ENCODE assay signal across 8 mouse cellular contexts in the genomic region with DNA sequence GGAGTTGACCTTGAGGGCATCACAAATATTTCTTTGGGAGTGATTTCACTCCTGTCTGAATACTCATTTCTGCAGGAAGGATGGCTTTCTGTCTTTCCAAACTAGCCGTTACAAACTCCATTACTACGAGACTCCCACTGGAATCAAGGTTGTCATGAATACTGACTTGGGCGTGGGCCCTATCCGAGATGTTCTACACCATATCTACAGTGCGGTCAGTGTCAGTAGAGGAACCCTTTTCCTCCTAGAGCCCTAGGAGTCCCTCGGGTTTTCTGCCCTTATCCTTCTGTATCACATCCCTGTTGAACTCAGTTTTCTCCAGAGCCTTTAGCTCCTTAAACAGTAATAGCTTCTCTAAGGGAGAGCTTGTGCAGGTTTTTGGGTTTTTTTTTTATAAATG. TPM values are rescaled to one million over a fixed set of nuclear protein-coding genes. Genes with fewer than 3 reads are reported as not detected.
DNase-seq lines count a peak whose midpoint lies in the region; ATAC-seq and TF ChIP-seq lines count a peak whose summit lies in the region.

No protein-coding gene starts in this region.

- H3K4me2 ChIP-seq in kidney, embryonic 16.5 days (replicated peaks; ENCODE audit: low read depth, low read length) = peak overlapping the region; percentile 94
- peak overlapping the region; percentile 83 for H3K4me2 ChIP-seq in embryonic facial prominence, embryonic 13.5 days
- H3K4me2 ChIP-seq in intestine, embryonic 15.5 days (replicated peaks) = peak overlapping the region; percentile 74
- H3K4me2 ChIP-seq in myocyte (ENCODE audit: low read depth) = peak overlapping the region; percentile 85

- peak overlapping the region; percentile 10 for H3ac ChIP-seq in myocyte (ENCODE audit: control insufficient read depth, insufficient read length)

- 74% methylated on average over 6 of the region's 6 CpGs for WGBS in kidney, embryonic 16.5 days
- WGBS in kidney, adult 2 months = 79% methylated on average over 6 of the region's 6 CpGs
- WGBS in embryonic facial prominence, embryonic 13.5 days = 77% methylated on average over 6 of the region's 6 CpGs
- 82% methylated on average over 6 of the region's 6 CpGs for WGBS in intestine, embryonic 15.5 days

- peak overlapping the region; percentile 76 for H3K4me3 ChIP-seq in kidney, embryonic 16.5 days (ENCODE audit: low read length)
- H3K4me3 ChIP-seq in kidney, adult 2 months (ENCODE audit: insufficient read depth, low read depth, low read length) = no peak overlapping the region
- H3K4me3 ChIP-seq in embryonic facial prominence, embryonic 13.5 days = peak overlapping the region; percentile 57
- H3K4me3 ChIP-seq in intestine, embryonic 15.5 days (replicated peaks) = peak overlapping the region; percentile 58
- H3K4me3 ChIP-seq in myocyte = peak overlapping the region; percentile 56

- H3K27me3 ChIP-seq in kidney, embryonic 16.5 days (ENCODE audit: insufficient read depth, low read length) = peaks cover 6% of the 10 kb centered on the region; the same call in 1 of the 2 replicates
- H3K27me3 ChIP-seq in kidney, adult 2 months (replicated peaks; ENCODE audit: control insufficient read depth, insufficient read depth, low read length) = no peaks in the 10 kb centered on the region
- H3K27me3 ChIP-seq in embryonic facial prominence, embryonic 13.5 days = peaks cover 32% of the 10 kb centered on the region
- H3K27me3 ChIP-seq in intestine, embryonic 15.5 days (replicated peaks) = peaks cover 5% of the 10 kb centered on the region; the same call in 1 of the 2 replicates
- no peaks in the 10 kb centered on the region for H3K27me3 ChIP-seq in myocyte (ENCODE audit: control insufficient read depth, insufficient read depth, insufficient read length)

- no peak for DNase-seq in kidney, adult 2 months
- no peak for DNase-seq in urinary bladder, postnatal 10 days (ENCODE audit: low spot score)
- no peak for DNase-seq in cerebellum, postnatal 14 days
- no peak for DNase-seq in lung, postnatal 10 days

- H3K9me3 ChIP-seq in kidney, embryonic 16.5 days (ENCODE audit: low read length) = no peaks in the 10 kb centered on the region
- H3K9me3 ChIP-seq in embryonic facial prominence, embryonic 13.5 days = no peaks in the 10 kb centered on the region
- no peaks in the 10 kb centered on the region for H3K9me3 ChIP-seq in intestine, embryonic 15.5 days

- peaks cover 40% of the 10 kb centered on the region for H3K4me1 ChIP-seq in kidney, embryonic 16.5 days (ENCODE audit: insufficient read depth, low read length)
- H3K4me1 ChIP-seq in kidney, adult 2 months (ENCODE audit: control insufficient read depth, insufficient read depth, low read length) = peaks cover 10% of the 10 kb centered on the region; the same call in 1 of the 2 replicates
- peaks cover 42% of the 10 kb centered on the region for H3K4me1 ChIP-seq in embryonic facial prominence, embryonic 13.5 days
- peaks cover 33% of the 10 kb centered on the region for H3K4me1 ChIP-seq in intestine, embryonic 15.5 days (replicated peaks)

- H3K9ac ChIP-seq in kidney, embryonic 16.5 days (replicated peaks; ENCODE audit: low read length) = peak overlapping the region; percentile 80
- peak overlapping the region; percentile 75 for H3K9ac ChIP-seq in embryonic facial prominence, embryonic 13.5 days
- H3K9ac ChIP-seq in intestine, embryonic 15.5 days = 0 out of 2 replicates have a peak overlapping the region, but pooled peaks have one; percentile 65

- ATAC-seq in kidney, embryonic 16.5 days (ENCODE audit: low FRiP score, low TSS enrichment) = no peak
- ATAC-seq in embryonic facial prominence, embryonic 13.5 days (ENCODE audit: insufficient number of reproducible peaks, insufficient read depth, low FRiP score, low TSS enrichment, low read depth) = no peak
- ATAC-seq in intestine, embryonic 15.5 days = no peak

- no peak overlapping the region for H3K27ac ChIP-seq in kidney, embryonic 16.5 days (ENCODE audit: low read length)
- no peak overlapping the region for H3K27ac ChIP-seq in kidney, adult 2 months (ENCODE audit: insufficient read depth, low read depth, low read length)
- no peak overlapping the region for H3K27ac ChIP-seq in embryonic facial prominence, embryonic 13.5 days
- H3K27ac ChIP-seq in intestine, embryonic 15.5 days = no peak overlapping the region

- TF ChIP-seq CTCF in kidney, adult 2 months (conservative IDR thresholded peaks at IDR 0.05; ENCODE audit: insufficient read depth, insufficient read length, low read depth, low read length) = no peak

- peaks cover 9% of the 10 kb centered on the region; the same call in 1 of the 2 replicates for H3K36me3 ChIP-seq in kidney, embryonic 16.5 days (ENCODE audit: insufficient read depth, low read length)
- H3K36me3 ChIP-seq in kidney, adult 2 months (ENCODE audit: control insufficient read depth, insufficient read depth, low read length) = no peaks in the 10 kb centered on the region
- H3K36me3 ChIP-seq in embryonic facial prominence, embryonic 13.5 days = peaks cover 14% of the 10 kb centered on the region
- peaks cover 6% of the 10 kb centered on the region; the same call in 1 of the 2 replicates for H3K36me3 ChIP-seq in intestine, embryonic 15.5 days
- H3K36me3 ChIP-seq in myocyte (ENCODE audit: control insufficient read depth, insufficient read depth) = no peaks in the 10 kb centered on the region

- no peak for TF ChIP-seq POLR2A in kidney, adult 2 months (IDR thresholded peaks at IDR 0.05; ENCODE audit: low read depth, low read length)
- no peak for TF ChIP-seq POLR2A in myocyte (IDR thresholded peaks at IDR 0.05; ENCODE audit: insufficient read length, low read depth)

- H3K79me2 ChIP-seq in myocyte (ENCODE audit: control insufficient read depth, insufficient read depth) = peaks cover 11% of the 10 kb centered on the region

TF ChIP-seq in myocyte, 11 proteins besides CTCF, POLR2A, EP300 and RAD21:
- TF ChIP-seq POLR2AphosphoS2 (IDR thresholded peaks at IDR 0.05; ENCODE audit: insufficient read length, low read depth) (no peak), TCF3 (IDR thresholded peaks at IDR 0.05; ENCODE audit: insufficient read length, low read depth) (no peak), TCF12 (IDR thresholded peaks at IDR 0.05; ENCODE audit: insufficient read depth, poor library complexity, severe bottlenecking) (no peak), REST (IDR thresholded peaks at IDR 0.05; ENCODE audit: insufficient read depth, insufficient read length) (no peak), MYOD1 (IDR thresholded peaks at IDR 0.05; ENCODE audit: control insufficient read depth in 1 of 3, insufficient read length in 2 of 3, low read depth in 2 of 3) (no peak), MAX (IDR thresholded peaks at IDR 0.05; ENCODE audit: low read depth) (no peak)

RNA-seq across cellular contexts. Expression of gene Trappc1, which starts 1.0 kb away (rescaled TPM):
- 166 and 172 TPM in 2 replicates for polyA plus RNA-seq in kidney, embryonic 16.5 days (2015; fragmentation: Nextera tagmentation; extraction: Ambion mirVana)
- 57.9 and 72.3 TPM in 2 replicates for polyA plus RNA-seq in kidney, adult 2 months (2012; rRNA removed)
- polyA plus RNA-seq in embryonic facial prominence, embryonic 13.5 days (2015; fragmentation: Nextera tagmentation; extraction: Ambion mirVana) = 177 and 187 TPM in 2 replicates
- polyA plus RNA-seq in intestine, embryonic 15.5 days (2015; fragmentation: Nextera tagmentation; extraction: Ambion mirVana) = 135 and 147 TPM in 2 replicates
- polyA plus RNA-seq in myocyte (2012; fragmentation: generic; extraction: Trizol) = 116 TPM

RNA-seq across cellular contexts. Expression of gene Cntrob, which starts 1.2 kb away (rescaled TPM):
- polyA plus RNA-seq in kidney, embryonic 16.5 days (2015; fragmentation: Nextera tagmentation; extraction: Ambion mirVana) = 22.4 and 23.2 TPM in 2 replicates
- 4.6 and 5.7 TPM in 2 replicates for polyA plus RNA-seq in kidney, adult 2 months (2012; rRNA removed)
- 30.4 and 33.8 TPM in 2 replicates for polyA plus RNA-seq in embryonic facial prominence, embryonic 13.5 days (2015; fragmentation: Nextera tagmentation; extraction: Ambion mirVana)
- 18.5 and 19.6 TPM in 2 replicates for polyA plus RNA-seq in intestine, embryonic 15.5 days (2015; fragmentation: Nextera tagmentation; extraction: Ambion mirVana)
- 10.3 TPM for polyA plus RNA-seq in myocyte (2012; fragmentation: generic; extraction: Trizol)

RNA-seq across cellular contexts. Expression of gene Kcnab3, which starts 1.3 kb away (rescaled TPM):
- polyA plus RNA-seq in kidney, embryonic 16.5 days (2015; fragmentation: Nextera tagmentation; extraction: Ambion mirVana) = 3.3 and 3.8 TPM in 2 replicates
- polyA plus RNA-seq in kidney, adult 2 months (2012; rRNA removed) = 1.2 and 1.3 TPM in 2 replicates
- polyA plus RNA-seq in embryonic facial prominence, embryonic 13.5 days (2015; fragmentation: Nextera tagmentation; extraction: Ambion mirVana) = 1.8 and 2.5 TPM in 2 replicates
- 2.2 and 2.3 TPM in 2 replicates for polyA plus RNA-seq in intestine, embryonic 15.5 days (2015; fragmentation: Nextera tagmentation; extraction: Ambion mirVana)
- 2.0 TPM for polyA plus RNA-seq in myocyte (2012; fragmentation: generic; extraction: Trizol)

RNA-seq across cellular contexts. Expression of gene Rnf227, which starts 15.5 kb away (rescaled TPM):
- polyA plus RNA-seq in kidney, embryonic 16.5 days (2015; fragmentation: Nextera tagmentation; extraction: Ambion mirVana) = 16.4 and 17.8 TPM in 2 replicates
- 1.5 and 2.1 TPM in 2 replicates for polyA plus RNA-seq in kidney, adult 2 months (2012; rRNA removed)
- polyA plus RNA-seq in embryonic facial prominence, embryonic 13.5 days (2015; fragmentation: Nextera tagmentation; extraction: Ambion mirVana) = 24.7 and 26.4 TPM in 2 replicates
- 10.8 and 10.9 TPM in 2 replicates for polyA plus RNA-seq in intestine, embryonic 15.5 days (2015; fragmentation: Nextera tagmentation; extraction: Ambion mirVana)
- 2.5 TPM for polyA plus RNA-seq in myocyte (2012; fragmentation: generic; extraction: Trizol)

RNA-seq across cellular contexts. Expression of gene Chd3, which starts 44.5 kb away (rescaled TPM):
- polyA plus RNA-seq in kidney, embryonic 16.5 days (2015; fragmentation: Nextera tagmentation; extraction: Ambion mirVana) = 58.6 and 67.2 TPM in 2 replicates
- 168 and 175 TPM in 2 replicates for polyA plus RNA-seq in kidney, adult 2 months (2012; rRNA removed)
- 135 and 142 TPM in 2 replicates for polyA plus RNA-seq in embryonic facial prominence, embryonic 13.5 days (2015; fragmentation: Nextera tagmentation; extraction: Ambion mirVana)
- 39.9 and 44.1 TPM in 2 replicates for polyA plus RNA-seq in intestine, embryonic 15.5 days (2015; fragmentation: Nextera tagmentation; extraction: Ambion mirVana)
- polyA plus RNA-seq in myocyte (2012; fragmentation: generic; extraction: Trizol) = 148 TPM
